Mouse (Mus musculus): ENCODE data around the gene Arhgef9. TPM values are rescaled to one million over a fixed set of nuclear protein-coding genes. Genes with fewer than 3 reads are reported as not detected.

Arhgef9 gene
- total RNA-seq (2023) = 2.4 TPM

GRCm38 (mm10) chrX:95196104-95196919, at the start of gene Arhgef9:
Gene Arhgef9, minus strand, starts transcription at chrX:95196856.

DNA sequence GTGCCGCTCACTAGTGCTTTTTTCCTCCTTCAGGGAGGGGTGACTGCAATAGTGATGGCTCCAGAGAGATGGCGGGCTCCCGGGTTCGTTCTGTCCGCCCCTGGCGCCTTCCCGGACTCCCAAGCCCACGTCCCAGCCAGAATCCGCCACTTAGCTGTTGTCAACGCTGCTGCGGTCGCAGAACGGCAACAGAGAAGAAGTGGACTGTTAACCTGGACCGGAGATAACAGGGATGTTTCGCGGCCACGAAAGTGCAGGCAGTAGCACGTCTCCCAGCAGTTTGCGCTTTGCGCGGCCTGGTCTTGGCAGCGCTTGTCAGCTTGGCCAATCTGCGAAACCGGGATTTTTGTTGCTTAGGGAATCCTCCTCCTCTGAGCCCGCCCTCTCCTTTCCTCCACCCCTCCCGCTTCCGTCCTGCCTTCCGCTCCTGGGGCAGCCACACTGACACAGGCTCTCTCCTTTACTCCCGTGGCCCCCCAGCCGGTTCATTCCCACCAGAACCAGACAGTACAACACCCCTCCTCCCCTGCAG, 170.2 kb downstream of the Arhgef9 start, which contains the start of gene Spin4:
Spin4 (minus strand) TSS at position 322 of the 532 bp plus-strand sequence.

Other genes starting within 250 kb of the Arhgef9 start
- gene Spin4, start 170.2 kb downstream of the Arhgef9 start, total RNA-seq (2023) = not detected
- gene Amer1, start 248.0 kb upstream of the Arhgef9 start, total RNA-seq (2023) = 5.9 TPM